Mouse (Mus musculus) spleen, adult 2 months (tissue): ENCODE measurements around the gene Mrpl20. TPM values are rescaled to one million over a fixed set of nuclear protein-coding genes. Genes with fewer than 3 reads are reported as not detected.

ENCODE experiments used
- DNase-seq, 2 experiments: peaks; one replicate each; pipeline versions ENCODE4 v3.0.0 to v3.0.0-alpha.2; 2012 to 2021; ENCODE audit warnings: low spot score in 2 of 2, low read depth in 1 of 2
- H3K27ac ChIP-seq: fragments of 200-500 bp; 2 replicates; pipeline ENCODE4 v1.5.1; 2012; ENCODE audit warnings: low read length, inconsistent platforms; ENCODE audit not compliant: insufficient read depth
- H3K27me3 ChIP-seq: fragments of 200-500 bp; 2 replicates; pipeline ENCODE4 v1.6.1; 2012; ENCODE audit warnings: mild to moderate bottlenecking, moderate library complexity, low read length, inconsistent platforms; ENCODE audit not compliant: control insufficient read depth, insufficient read depth
- H3K36me3 ChIP-seq: fragments of 200-500 bp; 2 replicates; pipeline ENCODE4 v1.6.1; 2012; ENCODE audit warnings: mild to moderate bottlenecking, low read length, inconsistent platforms; ENCODE audit not compliant: control insufficient read depth, insufficient read depth
- H3K4me1 ChIP-seq: fragments of 200-500 bp; 2 replicates; pipeline ENCODE4 v1.6.1; 2011; ENCODE audit warnings: inconsistent platforms; ENCODE audit not compliant: control insufficient read depth, insufficient read depth, insufficient read length
- H3K4me3 ChIP-seq: fragments of 200-500 bp; 2 replicates; pipeline ENCODE4 v1.5.1; 2011; ENCODE audit warnings: mild to moderate bottlenecking, inconsistent platforms; ENCODE audit not compliant: insufficient read depth, insufficient read length; ENCODE audit errors: extremely low read depth
- CTCF ChIP-seq: fragments of 200-500 bp; IDR thresholded peaks from 2 replicates; pipeline ENCODE4 v1.5.1; 2011; ENCODE audit warnings: mild to moderate bottlenecking, inconsistent platforms; ENCODE audit not compliant: insufficient read depth, insufficient read length, insufficient replicate concordance; ENCODE audit errors: extremely low read depth
- POLR2A ChIP-seq: fragments of 200-500 bp; IDR thresholded peaks from 2 replicates; pipeline ENCODE4 v1.6.1; 2011; ENCODE audit warnings: low read depth, low read length, inconsistent platforms
- WGBS: fragments of 180-500 bp; shearing (Covaris S2); methylation state at CpG from one replicate; pipeline ENCODE4 v1.1.7; 2018; 5-methylcytosine and 5-hydroxymethylcytosine counted together
- polyA plus RNA-seq: library from polyadenylated mRNA; depleted of rRNA; stranded (reverse); fragments of >200 nt; gene quantifications from 2 replicates; pipeline ENCODE4 v1.2.3, GENCODE M21; 2012

Gene Mrpl20
- polyA plus RNA-seq, 1 experiment = 23.3 TPM

GRCm38 (mm10) chr4:155790650-155791161 is 12.0 kb upstream of the Mrpl20 start:
- Histone ChIP-seq H3K4me1 (no peaks in the 10 kb centered on the region), H3K36me3 (no peaks in the 10 kb centered on the region), H3K4me3 (no peak overlapping the region), H3K27ac (no peak overlapping the region), H3K27me3 (no peaks in the 10 kb centered on the region)
- TF ChIP-seq CTCF (no peak), POLR2A (no peak)
- 77% methylated on average over 3 of the region's 3 CpGs for WGBS
- DNase-seq = no peak

- DNase-seq = no peak
- TF ChIP-seq CTCF (no peak), POLR2A (no peak)
- Histone ChIP-seq H3K27me3 (no peaks in the 10 kb centered on the region), H3K4me1 (no peaks in the 10 kb centered on the region), H3K36me3 (no peaks in the 10 kb centered on the region), H3K27ac (no peak overlapping the region), H3K4me3 (no peak overlapping the region)
- 85% methylated on average over 24 of the region's 24 CpGs for WGBS
Measured at GRCm38 (mm10) chr4:155791240-155791933, 11.3 kb upstream of the Mrpl20 start.

- Histone ChIP-seq H3K4me1 (no peaks in the 10 kb centered on the region), H3K36me3 (no peaks in the 10 kb centered on the region), H3K4me3 (no peak overlapping the region), H3K27me3 (no peaks in the 10 kb centered on the region; the same call in 1 of the 2 replicates), H3K27ac (no peak overlapping the region)
- WGBS = 78% methylated on average over 2 of the region's 2 CpGs
- TF ChIP-seq CTCF (no peak), POLR2A (no peak)
- no peak for DNase-seq
Measured at GRCm38 (mm10) chr4:155793730-155794129, 8.9 kb upstream of the Mrpl20 start.

GRCm38 (mm10) chr4:155802075-155802474 is 603 bp upstream of the Mrpl20 start:
- 100% methylated on average over 1 of the region's 1 CpGs for WGBS

GRCm38 (mm10) chr4:155803340-155804041 is 813 bp downstream of the Mrpl20 start:
- H3K36me3 ChIP-seq = peaks cover 16% of the 10 kb centered on the region
- under 1% methylated on average over 58 of the region's 58 CpGs for WGBS
- no peaks in the 10 kb centered on the region for H3K27me3 ChIP-seq
- DNase-seq = peak; percentile 90 to 94
- TF ChIP-seq POLR2A (peak; percentile 85), CTCF (no peak)
- H3K4me3 ChIP-seq = peak overlapping the region; percentile 95
- H3K27ac ChIP-seq = peak overlapping the region; percentile 59
- H3K4me1 ChIP-seq = peaks cover 6% of the 10 kb centered on the region; the same call in 1 of the 2 replicates

More at GRCm38 (mm10) chr4:155802075-155802474, 603 bp upstream of the Mrpl20 start:
- TF ChIP-seq POLR2A (no peak), CTCF (no peak)
- Histone ChIP-seq H3K27me3 (no peaks in the 10 kb centered on the region), H3K27ac (no peak overlapping the region), H3K4me3 (no peak overlapping the region), H3K36me3 (peaks cover 5% of the 10 kb centered on the region), H3K4me1 (peaks cover 6% of the 10 kb centered on the region; the same call in 1 of the 2 replicates)
- DNase-seq = no peak

- DNase-seq = no peak
- Histone ChIP-seq H3K27ac (no peak overlapping the region), H3K4me3 (no peak overlapping the region), H3K4me1 (peaks cover 4% of the 10 kb centered on the region; the same call in 1 of the 2 replicates), H3K27me3 (no peaks in the 10 kb centered on the region), H3K36me3 (peaks cover 26% of the 10 kb centered on the region)
- 91% methylated on average over 3 of the region's 3 CpGs for WGBS
- no peak for TF ChIP-seq CTCF
- no peak for TF ChIP-seq POLR2A
Measured at GRCm38 (mm10) chr4:155807841-155808240, 5.2 kb downstream of the Mrpl20 start.
